Comparison of ENCODE assay signal across 12 mouse cellular contexts in the genomic region with DNA sequence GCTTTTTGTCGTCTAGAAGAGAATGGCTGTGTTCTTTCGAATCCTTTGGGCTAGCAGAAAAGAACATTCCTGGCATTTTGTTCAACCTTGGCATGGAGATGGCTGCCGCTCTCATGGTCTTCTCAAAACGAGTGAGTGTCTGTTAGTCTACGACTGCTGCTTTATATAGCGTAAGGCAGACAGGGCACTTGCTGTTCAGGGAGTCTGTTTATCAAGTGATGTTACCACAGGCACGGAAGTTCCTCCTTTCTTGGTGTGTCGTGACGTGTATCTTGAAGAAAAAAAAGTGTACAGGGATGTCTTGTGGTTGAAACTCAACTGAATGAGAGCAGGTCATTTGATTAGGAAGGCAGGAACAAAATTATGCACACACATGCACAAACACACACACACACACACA. TPM values are rescaled to one million over a fixed set of nuclear protein-coding genes. Genes with fewer than 3 reads are reported as not detected.
DNase-seq lines count a peak whose midpoint lies in the region; ATAC-seq lines count a peak whose summit lies in the region.
"Had no signal": no experiment of that assay in that cellular context is flagged by ENCODE, and none has a peak within 500 bp of the region (broad histone marks: within the 10 kb centered on the region; RNA-seq: fewer than 3 reads in every experiment).

A gene (minus strand): TSS at position 320 of the 400 bp plus-strand sequence.

- no peak within 1 kb of the TSS for H3K4me2 ChIP-seq in hindbrain, embryonic 13.5 days
- H3K4me2 ChIP-seq: lung, embryonic 15.5 days; neural tube, embryonic 15.5 days had no signal

- no peaks in the 10 kb centered on the region for H3K9me3 ChIP-seq in hindbrain, embryonic 13.5 days
- H3K9me3 ChIP-seq: lung, embryonic 15.5 days; neural tube, embryonic 15.5 days had no signal

- H3K36me3 ChIP-seq in hindbrain, embryonic 13.5 days, result no peaks in the 10 kb centered on the region
- H3K36me3 ChIP-seq: lung, embryonic 15.5 days; neural tube, embryonic 15.5 days had no signal

- DNase-seq in layer of hippocampus, adult 11-12 months (ENCODE audit: low spot score), result peak; percentile 4
- DNase-seq in layer of hippocampus, adult 8-10 months (ENCODE audit: low spot score in 2 of 2), result no peak
- peak; percentile 92 for DNase-seq in CD4-positive helper T cell, adult 2 months (ENCODE audit: low read depth, low spot score)
- no peak for DNase-seq in right cerebral cortex, postnatal 4 days
- DNase-seq in ovary, adult 18-20 months (ENCODE audit: low spot score), result no peak
- DNase-seq: kidney, adult 9 months had no signal

- no peak within 1 kb of the TSS for H3K9ac ChIP-seq in hindbrain, embryonic 13.5 days
- H3K9ac ChIP-seq: lung, embryonic 15.5 days; neural tube, embryonic 15.5 days had no signal

- peak within 1 kb of the TSS; percentile 33; the same call in 1 of the 2 replicates for H3K4me3 ChIP-seq in brown adipose tissue, adult 24 weeks (ENCODE audit: insufficient read depth, low read depth, low read length)
- no peak within 1 kb of the TSS for H3K4me3 ChIP-seq in hindbrain, embryonic 13.5 days
- H3K4me3 ChIP-seq: lung, embryonic 15.5 days; neural tube, embryonic 15.5 days had no signal

- WGBS in hindbrain, embryonic 13.5 days, result 84% methylated on average over 9 of the region's 9 CpGs

- H3K27me3 ChIP-seq in hindbrain, embryonic 13.5 days, result no peaks in the 10 kb centered on the region
- H3K27me3 ChIP-seq: lung, embryonic 15.5 days; neural tube, embryonic 15.5 days had no signal

- no peaks in the 10 kb centered on the region for H3K4me1 ChIP-seq in brown adipose tissue, adult 24 weeks (ENCODE audit: control insufficient read depth, insufficient read depth, insufficient read length, low read length)
- no peaks in the 10 kb centered on the region for H3K4me1 ChIP-seq in hindbrain, embryonic 13.5 days (replicated peaks)
- H3K4me1 ChIP-seq: lung, embryonic 15.5 days; neural tube, embryonic 15.5 days had no signal

- no peak within 1 kb of the TSS for H3K27ac ChIP-seq in brown adipose tissue, adult 24 weeks (replicated peaks; ENCODE audit: low read depth, low read length)
- no peak within 1 kb of the TSS for H3K27ac ChIP-seq in hindbrain, embryonic 13.5 days
- H3K27ac ChIP-seq: lung, embryonic 15.5 days; neural tube, embryonic 15.5 days had no signal

- peak; percentile 93 for ATAC-seq in monocyte, adult 5-6 weeks (replicated peaks; ENCODE audit: insufficient number of reproducible peaks, low FRiP score, low TSS enrichment, poor library complexity, severe bottlenecking)
- ATAC-seq in hindbrain, embryonic 13.5 days (ENCODE audit: low FRiP score), result no peak

RNA-seq across cellular contexts. Expression of the gene that starts here (rescaled TPM):
- 1 to 10 TPM in 3 of 4 experiments, not detected in 1; 1.4 to 5.6 (median 3.6) TPM for total RNA-seq in layer of hippocampus, adult 8-10 months (2022)
- 0.24 and 1.1 TPM in 2 replicates for polyA plus RNA-seq in brown adipose tissue, adult 24 weeks (2012; ENCODE audit: insufficient read depth, insufficient read length, missing spikeins)
- total RNA-seq in monocyte, adult 5-6 weeks (2017), result 965 to 1,298 TPM (median 1,158 TPM) in 3 replicates
- polyA plus RNA-seq in hindbrain, embryonic 13.5 days (2015; fragmentation: Nextera tagmentation; extraction: Ambion mirVana), result 0.19 TPM in 1 of 2 replicates, not detected in the other
- polyA plus RNA-seq: neural tube, embryonic 15.5 days; stomach, embryonic 14.5 days had no signal

Comparison
In these comparisons a context has a peak if more than half of its experiments do, and no peak if none do; other contexts are left out.
1. RNA of the gene that starts here (total RNA-seq): 965 to 1,298 TPM in monocyte, adult 5-6 weeks; 1.4 to 5.6 TPM in layer of hippocampus, adult 8-10 months; every median in the first group is over 100 times any median in the second.
2. DNase-seq: peak in layer of hippocampus, adult 11-12 months (single experiment) and CD4-positive helper T cell, adult 2 months (single experiment); none in layer of hippocampus, adult 8-10 months (0 of 2), right cerebral cortex, postnatal 4 days (single experiment) and ovary, adult 18-20 months (single experiment).